Mouse (Mus musculus): Measurements from ENCODE around the gene Cpt2.

DNA sequence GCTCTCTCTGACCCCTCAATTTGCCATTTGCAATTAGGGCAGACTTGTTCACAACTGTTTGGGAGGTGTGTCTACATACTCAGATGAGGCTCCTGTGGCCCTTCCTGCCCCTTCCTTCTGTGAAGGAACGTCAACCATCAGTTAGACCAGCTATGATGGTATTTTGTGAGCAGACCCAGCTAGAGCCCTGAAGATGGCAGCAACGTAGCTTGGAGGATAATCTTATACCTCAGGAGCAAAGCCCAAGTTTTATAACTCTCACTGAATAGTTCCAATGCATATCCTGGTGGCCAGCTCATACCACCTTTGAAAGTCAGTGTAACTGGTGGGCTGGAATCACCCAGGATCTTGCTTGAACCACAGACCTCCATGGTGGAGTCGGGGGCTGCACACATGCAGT, 8.0 kb upstream of the Cpt2 start:
- TF ChIP-seq MAFK (IDR thresholded peaks at IDR 0.05; ENCODE audit: insufficient read depth, low read depth, low read length), result no peak
- TF ChIP-seq CHD2 (IDR thresholded peaks at IDR 0.05; ENCODE audit: low read depth, low read length), result no peak
- no peak for TF ChIP-seq HCFC1 (IDR thresholded peaks at IDR 0.05; ENCODE audit: borderline replicate concordance, insufficient read depth, low read length)
- no peak for TF ChIP-seq ZNF384 (IDR thresholded peaks at IDR 0.05; ENCODE audit: low read depth, low read length)
- no peak for TF ChIP-seq ZC3H11A (IDR thresholded peaks at IDR 0.05; ENCODE audit: borderline replicate concordance, low read depth, low read length)
